Mouse (Mus musculus): ENCODE results near the gene Tenm3. TPM values are rescaled to one million over a fixed set of nuclear protein-coding genes. Genes with fewer than 3 reads are reported as not detected.
"Not testable (repeated sequence)": the region's sequence is repeated elsewhere in the genome, so short reads cannot be mapped to it uniquely, and the experiment has no call there.

Tenm3 gene
- total RNA-seq, 2 experiments from 2014 or later = not detected

DNA sequence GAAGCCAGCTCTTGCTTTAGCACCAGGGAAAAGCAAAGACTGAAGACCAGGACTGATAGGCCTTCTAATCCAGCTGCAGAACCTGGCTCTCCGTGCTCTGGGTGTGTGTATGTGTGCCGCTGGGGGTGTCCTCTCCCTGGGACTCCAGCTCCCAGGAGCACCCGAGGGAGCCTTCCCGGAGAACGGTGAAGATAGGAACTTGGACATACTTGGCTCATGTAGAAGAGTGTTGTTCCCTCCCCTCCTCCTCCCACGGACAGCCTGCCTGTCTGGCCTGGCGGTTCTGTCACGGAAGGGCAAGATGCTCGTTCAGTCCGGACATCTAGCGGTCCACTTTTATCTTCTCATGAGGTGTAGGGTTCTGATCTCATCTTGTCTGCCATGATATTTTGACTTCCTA lies 622.4 kb downstream of the Tenm3 start:
- ATAC-seq (ENCODE audit: poor library complexity, severe bottlenecking) = no peak

DNA sequence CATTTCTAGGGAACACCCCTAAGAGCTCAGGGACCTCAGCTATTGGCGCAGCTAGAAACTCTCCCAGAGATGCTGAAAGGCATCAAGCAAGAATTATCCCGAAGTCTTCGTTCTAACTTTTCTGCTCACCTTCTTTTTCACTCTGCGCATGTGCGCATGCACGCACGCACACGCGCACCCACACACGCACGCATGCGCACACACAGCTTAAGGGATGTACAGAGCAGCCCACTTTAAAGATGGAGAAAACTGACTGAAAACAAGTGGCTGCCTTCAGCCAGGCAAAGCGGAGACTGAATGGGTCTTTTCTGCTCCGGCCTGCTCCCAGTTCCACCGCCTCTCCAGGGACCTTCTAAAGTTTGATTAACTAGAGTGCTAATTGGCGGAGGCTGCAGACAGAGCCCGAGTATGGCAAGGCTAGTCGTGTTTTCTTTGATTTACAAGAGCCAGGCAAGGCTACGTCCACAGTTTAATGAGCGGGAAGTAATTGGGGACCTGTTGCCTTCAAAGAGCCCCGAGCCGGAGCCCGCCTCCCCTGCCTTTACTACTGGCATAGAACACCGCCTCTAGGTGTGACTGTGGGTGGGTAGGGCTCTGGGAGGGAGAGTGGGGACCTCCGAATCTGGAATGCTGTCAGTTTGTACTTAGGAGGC lies 623.1 kb downstream of the Tenm3 start:
- ATAC-seq (ENCODE audit: poor library complexity, severe bottlenecking) = no peak

DNA sequence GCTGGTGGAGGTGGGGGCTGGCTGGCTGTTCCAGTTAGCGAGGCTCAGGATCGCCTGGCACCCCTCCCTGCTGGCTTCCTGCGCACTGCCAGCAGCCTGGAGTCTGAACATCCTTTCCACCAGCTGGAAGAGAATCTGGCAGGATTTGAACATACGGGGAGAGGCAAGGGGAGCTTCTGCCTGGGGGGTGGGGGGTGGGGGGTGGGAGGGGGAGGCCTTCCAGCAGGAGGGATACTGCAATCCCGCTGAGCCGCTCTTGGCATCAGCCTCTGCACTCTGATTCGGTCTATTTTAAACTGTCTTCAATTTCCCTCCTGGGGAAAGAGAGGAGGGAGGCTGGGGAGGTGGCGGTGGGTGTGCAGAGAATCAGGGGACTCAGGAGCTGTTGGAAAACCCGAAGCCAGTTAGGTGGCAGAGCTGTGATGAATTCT lies 628.7 kb downstream of the Tenm3 start:
- ATAC-seq (ENCODE audit: poor library complexity, severe bottlenecking) = no peak

DNA sequence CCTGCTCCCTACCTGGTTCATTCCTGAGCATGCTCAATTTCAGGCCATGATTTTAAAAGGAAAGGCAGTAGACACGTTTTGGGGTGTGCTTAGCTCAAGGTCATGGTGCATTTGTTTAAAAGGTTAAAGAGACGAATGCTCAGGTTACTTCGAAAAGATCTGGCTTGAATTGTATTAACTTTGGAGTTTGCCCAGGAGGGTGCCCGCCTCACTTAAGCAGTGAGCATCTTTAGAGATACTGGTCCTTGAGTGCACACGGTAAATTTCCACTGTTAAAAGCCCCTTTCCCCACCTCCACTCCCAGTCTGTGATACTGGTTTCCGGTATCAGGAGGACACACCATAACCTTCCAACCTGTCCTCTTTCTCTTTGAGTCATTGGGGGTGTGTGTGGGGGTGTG lies 629.4 kb downstream of the Tenm3 start:
- no peak for ATAC-seq (ENCODE audit: poor library complexity, severe bottlenecking)

DNA sequence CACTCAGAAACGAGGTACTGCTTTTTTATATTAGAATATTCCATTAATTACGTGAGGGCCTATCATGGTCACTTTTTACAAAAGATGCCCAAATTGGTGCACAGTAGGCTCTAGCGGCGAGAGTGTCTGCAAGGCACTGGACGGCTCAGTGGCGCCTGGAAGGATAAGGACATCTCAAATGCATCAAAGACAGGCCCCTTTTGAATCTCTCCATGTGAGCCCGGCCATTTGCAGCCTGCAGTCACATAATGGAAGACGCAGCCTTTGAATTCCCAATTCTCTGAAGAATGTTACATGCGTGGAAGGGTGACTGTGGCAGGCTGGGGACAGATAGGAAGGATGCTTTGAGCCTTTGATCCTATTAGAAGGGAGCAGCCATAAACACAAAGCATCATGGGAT lies 631.8 kb downstream of the Tenm3 start:
- no peak for ATAC-seq (ENCODE audit: poor library complexity, severe bottlenecking)

DNA sequence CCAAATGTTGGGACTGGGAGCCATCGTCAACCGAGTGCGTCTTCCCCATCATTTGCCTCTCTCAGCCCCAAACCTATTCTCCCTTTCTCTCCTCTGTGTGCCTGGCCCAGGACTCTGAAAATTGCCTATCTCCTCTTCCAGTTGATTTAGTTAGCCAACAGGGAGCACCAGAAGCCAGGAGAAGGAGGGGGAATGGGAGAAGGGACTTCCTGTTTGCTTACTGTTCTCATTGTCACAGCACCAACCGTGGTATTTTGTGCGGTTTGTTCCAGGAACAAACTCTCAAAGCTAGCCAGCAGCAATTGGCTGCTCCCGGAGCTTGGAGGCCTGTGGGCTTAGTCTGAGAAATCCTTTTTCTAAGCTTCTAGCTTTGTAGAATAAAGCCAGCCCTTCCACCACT lies 636.2 kb downstream of the Tenm3 start:
- ATAC-seq (ENCODE audit: poor library complexity, severe bottlenecking) = no peak

DNA sequence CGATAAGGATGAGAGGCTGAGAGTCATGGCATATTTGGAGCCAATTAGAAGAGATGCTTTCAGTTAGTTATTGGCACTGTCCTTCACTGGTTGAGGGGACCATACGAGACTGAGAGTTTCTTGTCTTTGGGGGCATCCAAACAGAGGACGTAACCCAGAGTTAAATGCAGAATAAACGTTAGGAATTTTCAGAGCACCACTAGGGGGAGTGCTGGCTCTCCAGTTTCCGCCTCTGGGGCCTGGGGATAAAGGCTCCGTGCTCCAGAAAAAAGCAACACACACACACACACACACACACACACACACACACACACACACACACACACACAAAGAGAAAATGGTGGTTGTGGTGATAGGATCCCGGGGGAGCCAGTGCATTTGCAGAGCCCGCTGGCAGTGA lies 636.8 kb downstream of the Tenm3 start:
- no peak for ATAC-seq (ENCODE audit: poor library complexity, severe bottlenecking)

DNA sequence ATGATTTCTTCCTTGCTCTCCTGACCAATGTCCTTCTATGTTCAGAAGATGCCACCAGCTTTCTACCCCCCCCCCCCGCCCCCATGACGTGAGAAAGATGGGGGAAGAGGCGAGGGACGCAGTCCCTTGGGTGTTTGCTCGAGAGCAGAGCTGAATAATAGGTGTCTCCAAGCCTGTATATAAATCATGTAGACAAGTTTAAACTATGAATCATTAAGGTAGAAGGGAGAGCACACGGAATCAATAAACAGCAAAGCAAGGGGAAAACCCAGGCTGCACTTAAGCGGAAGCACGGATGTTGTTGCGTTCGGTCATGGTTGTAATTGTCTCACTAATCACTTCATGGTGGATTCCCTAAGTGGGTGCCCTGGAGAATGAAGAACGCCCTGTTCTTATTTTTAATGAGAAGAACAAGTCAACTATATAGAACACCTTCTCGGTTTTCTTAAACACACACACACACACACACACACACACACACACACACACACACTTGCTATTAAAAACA lies 638.9 kb downstream of the Tenm3 start:
- ATAC-seq (ENCODE audit: poor library complexity, severe bottlenecking) = no peak

DNA sequence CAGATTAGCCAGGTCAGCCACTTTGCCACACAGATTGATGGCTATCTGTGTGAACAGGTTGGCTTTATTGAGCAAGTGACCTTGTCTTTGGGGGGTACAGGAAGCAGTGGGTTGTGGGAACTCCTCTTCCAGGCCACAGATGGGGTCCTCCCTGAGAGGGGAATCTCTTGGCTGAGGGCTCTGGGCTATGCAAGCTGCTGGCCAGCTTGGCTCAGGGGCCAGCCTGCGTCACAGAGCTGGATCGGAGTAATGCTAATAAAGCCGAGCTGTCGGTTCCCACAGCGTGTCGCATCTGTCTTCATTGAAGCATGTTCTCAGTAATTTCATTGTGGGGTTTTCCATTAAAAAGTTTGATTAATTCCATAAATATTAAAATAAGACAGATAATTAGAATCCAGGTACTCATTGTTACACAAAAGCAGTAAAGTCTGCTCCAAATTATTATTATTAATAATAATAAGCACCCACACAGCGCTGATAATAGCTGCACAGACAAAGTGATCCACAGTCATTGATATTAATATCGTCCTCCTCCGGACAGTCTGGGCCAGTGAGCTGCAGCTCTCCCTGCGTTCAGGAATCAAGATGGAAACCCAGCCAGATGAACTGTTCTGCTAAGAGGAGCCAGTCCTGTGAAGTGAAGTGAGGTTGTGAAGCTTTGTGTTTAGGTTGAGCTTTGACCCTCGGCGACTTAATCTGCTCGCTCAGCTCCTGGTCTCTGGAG lies 639.5 kb downstream of the Tenm3 start:
- no peak for ATAC-seq (ENCODE audit: poor library complexity, severe bottlenecking)

DNA sequence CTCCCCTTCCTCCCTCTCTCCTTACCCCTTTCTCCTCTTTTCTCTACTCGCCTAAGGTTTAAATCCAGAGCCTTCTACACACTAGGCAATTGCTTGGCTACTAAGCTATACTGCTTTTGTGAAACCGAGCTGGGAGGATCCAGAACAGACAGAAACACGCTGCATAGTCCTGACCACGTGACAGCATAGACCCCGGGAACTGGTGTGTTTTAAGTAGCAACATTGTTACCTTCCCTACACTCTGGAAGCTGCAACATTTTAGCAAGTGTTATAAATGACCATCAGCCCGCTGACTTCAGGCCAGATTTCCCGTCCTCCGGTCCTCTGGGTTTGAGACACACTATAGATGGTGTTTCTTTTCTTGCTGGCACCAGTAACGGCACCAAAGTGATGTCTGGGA lies 640.1 kb downstream of the Tenm3 start:
- ATAC-seq (ENCODE audit: poor library complexity, severe bottlenecking) = no peak

DNA sequence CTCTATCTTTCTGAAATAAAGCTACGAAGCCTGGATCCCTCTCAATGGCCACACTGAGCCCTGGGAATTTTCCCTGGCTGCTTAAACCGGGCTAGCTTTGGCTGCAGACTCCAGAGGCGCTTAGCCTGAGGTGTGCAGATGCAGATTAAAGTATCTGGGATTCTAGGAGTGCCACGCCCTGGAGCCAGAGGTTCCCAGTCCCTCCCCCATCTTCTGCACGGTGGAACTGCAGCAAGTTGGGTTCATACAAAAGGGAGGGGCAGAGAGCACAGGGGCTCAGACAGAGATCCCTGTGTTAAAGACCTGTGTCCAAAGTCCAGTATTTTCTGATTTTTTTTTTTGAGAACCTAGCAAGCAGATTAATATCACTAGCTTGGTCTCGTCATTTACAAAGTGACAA lies 640.6 kb downstream of the Tenm3 start:
- ATAC-seq (ENCODE audit: poor library complexity, severe bottlenecking) = no peak

DNA sequence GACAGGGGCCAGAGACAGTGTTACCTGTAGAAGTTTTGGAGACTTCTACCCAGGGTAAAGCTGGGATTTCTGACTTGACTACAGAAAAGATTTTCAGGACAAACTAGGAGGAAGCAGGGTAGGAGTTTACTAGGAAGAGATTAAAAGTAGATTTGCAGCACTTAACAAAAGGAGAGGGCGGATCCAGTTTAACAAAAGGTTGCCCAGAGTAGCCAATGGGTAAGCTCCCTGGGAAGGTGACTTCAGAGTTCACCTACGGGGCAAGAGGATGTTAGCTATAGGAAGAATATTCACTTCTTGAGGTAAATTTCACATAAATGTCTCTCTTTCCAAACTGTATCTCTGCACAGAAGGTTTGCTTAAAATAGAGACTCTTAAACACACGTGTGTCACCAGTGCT lies 641.1 kb downstream of the Tenm3 start:
- no peak for ATAC-seq (ENCODE audit: poor library complexity, severe bottlenecking)

DNA sequence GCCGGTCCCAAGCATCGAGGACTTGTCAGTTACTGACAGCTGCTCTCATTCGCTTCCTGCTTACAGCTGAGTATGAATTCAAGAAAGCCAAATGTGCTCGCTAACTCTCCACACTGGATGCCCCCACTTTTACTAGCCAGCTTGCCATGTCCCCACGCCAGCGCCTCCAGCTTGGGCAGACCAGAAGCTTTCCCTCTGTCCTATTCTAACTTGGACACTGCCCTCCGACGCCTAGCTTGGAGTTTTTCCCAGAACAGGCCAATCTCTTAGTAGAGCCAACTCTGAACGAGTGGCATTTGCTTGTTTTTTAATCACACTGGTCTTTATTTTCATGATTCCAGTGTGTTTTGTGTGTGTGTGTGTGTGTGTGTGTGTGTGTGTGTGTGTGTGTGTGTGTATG lies 644.6 kb downstream of the Tenm3 start:
- ATAC-seq (ENCODE audit: poor library complexity, severe bottlenecking) = no peak

DNA sequence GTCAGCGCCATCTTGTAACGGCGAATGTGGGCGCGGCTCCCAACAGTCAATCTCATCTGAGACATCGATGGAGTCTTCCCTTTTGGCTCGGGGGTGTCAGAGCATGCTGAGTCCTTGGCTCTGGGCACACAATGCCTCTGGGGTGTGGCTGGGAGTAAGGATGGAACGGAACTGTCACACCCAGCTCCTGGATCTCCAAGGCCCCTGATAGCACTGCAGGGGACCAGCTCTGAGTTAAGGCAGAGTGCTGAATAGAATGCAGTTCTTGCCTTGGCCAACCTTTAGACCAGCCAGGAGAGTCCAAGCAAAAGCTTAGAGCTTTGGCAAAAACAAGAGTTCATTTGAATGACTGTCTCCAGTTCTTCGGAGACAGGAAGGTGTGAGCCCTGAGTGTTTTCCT lies 647.8 kb downstream of the Tenm3 start:
- ATAC-seq (ENCODE audit: poor library complexity, severe bottlenecking) = no peak

DNA sequence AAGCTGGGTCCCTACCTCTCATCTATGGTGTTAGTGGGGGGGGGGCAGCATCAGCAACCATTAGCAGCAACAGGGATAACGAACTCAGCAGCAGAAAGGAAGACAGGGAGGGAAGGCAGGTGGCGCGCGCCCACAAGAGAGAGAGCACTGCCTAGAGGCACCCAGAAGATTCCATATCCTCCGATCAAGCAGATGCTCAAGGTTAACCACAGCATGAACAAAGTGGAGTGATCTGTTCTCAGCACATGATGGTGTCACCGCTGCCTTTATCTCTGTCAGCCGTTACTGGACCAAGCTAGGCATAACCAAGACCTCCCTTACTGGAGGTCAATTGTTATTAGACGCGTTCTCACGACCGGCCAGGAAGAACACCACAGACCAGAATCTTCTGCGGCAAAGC lies 655.2 kb downstream of the Tenm3 start:
- ATAC-seq (ENCODE audit: poor library complexity, severe bottlenecking) = no peak

DNA sequence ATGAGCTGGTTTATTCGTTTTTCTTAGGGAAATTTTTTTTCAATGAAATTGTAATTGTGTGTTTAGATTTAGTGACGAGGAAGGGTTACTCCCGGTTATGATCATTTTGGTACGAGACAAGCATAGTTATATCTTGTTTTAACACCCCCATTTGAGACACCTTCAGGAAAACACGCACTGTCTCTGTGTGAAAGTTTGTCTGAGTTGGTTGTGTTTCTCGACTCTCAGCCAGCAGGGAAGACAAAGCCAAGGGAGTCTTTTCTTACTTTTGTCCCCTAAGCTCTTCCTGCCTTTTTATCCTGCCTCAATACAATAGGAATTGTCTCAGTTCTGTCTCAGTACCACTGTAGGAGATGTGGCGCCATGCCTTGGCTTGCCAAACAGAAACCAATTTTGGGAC lies 660.0 kb downstream of the Tenm3 start:
- ATAC-seq (ENCODE audit: poor library complexity, severe bottlenecking) = no peak

DNA sequence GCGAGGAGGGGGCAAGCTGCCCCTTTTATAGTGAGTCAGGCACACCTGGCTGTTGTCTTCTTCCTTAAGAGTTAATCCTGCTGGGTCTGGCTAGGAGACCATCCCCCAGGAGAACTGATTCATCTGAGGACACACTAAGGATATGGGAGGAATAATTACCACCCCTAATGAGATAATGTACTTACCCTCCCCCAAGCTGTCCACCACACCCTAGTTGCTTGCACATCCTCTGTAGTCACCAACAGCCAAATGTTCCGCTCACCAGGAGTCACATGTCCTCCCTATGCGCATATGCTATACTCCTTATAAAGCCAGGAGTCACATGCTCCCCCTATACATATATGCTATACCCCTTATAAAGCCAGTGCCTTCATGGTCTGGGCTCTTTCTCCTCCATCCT lies 662.8 kb downstream of the Tenm3 start:
- ATAC-seq (ENCODE audit: poor library complexity, severe bottlenecking) = no peak

DNA sequence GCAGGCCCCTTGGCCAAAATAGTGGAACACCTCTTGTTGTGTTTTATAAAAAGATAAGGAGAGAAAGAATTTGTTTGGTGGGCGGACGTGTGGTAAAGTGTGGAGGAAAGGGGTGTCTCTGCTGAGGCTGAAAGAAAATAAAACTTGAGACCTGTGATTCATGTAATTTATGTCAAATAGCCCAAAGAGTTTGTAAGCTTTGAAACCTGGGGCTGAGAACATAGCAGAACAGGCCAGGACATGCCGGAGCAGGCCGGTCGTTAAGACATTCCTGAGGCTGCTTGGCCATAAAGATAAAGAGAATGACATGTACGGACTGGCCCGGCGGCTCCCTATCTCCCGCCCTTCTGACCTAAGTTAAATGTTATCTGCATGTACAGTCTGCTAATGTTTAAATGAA lies 663.6 kb downstream of the Tenm3 start:
- not testable (repeated sequence) for ATAC-seq (ENCODE audit: poor library complexity, severe bottlenecking)

DNA sequence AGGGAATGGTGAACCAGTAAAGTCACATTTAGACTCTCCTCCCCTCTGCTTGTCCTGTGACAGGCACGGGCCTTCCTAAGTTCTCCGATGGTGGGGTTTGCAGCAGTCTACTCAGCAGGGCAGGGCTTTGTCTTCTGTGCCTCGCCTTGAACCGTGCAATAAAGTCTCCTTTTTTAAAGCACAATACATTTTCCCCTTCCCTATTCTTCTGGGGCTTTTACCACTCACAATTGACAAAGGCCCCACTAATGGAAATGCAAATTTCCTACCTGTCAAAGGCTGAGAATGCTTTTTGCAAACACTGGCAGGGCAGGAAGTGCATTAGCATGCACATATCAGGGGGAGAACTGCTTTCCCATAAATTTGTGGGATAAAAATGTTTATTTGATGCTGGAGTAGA lies 664.8 kb downstream of the Tenm3 start:
- ATAC-seq (ENCODE audit: poor library complexity, severe bottlenecking) = no peak

DNA sequence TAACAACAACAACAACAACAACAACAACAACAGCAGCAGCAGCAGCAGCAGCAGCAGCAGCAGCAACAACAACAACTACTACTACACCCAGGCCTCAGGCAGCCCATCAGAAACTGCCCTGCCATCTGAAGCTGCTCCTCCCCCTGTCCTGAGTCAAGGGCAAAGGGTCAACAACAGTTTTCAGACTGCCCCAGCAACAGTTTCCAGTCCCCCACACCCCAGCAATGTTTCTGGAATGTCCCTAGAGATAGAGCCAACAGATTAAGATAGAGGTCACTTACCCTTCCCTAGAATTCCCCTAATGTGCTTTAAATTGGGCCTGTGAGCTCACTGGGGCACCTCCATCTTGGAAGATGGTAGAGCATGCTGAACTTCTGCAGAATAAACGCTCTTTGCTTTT lies 665.9 kb downstream of the Tenm3 start:
- ATAC-seq (ENCODE audit: poor library complexity, severe bottlenecking) = no peak

All from megakaryocyte, adult 5-6 weeks (primary cell).